Mouse (Mus musculus): ENCODE results near the gene 2700049A03Rik. TPM values are rescaled to one million over a fixed set of nuclear protein-coding genes. Genes with fewer than 3 reads are reported as not detected.

The 2700049A03Rik gene
- 2.8 TPM for polyA plus RNA-seq (2014; fragmentation: Illumina TruSeq; extraction: RNeasy Lipid Tissue Mini Kit (QIAGEN cat#74804); ENCODE audit: low read depth, low replicate concordance)

GRCm38 (mm10) chr12:71136130-71136973, at the start of gene 2700049A03Rik, which contains the start of gene Timm9:
Gene 2700049A03Rik (plus strand): TSS chr12:71136848.
Gene Timm9 (minus strand): TSS chr12:71136684.

GRCm38 (mm10) chr12:71111331-71111730, 25.3 kb upstream of the 2700049A03Rik start, which contains the start of gene Tomm20l:
Gene Tomm20l (plus strand): TSS chr12:71111428.

Other genes with a start within 250 kb of the 2700049A03Rik start
- gene Actr10, start 199.0 kb upstream of the 2700049A03Rik start, polyA plus RNA-seq (2014; fragmentation: Illumina TruSeq; extraction: RNeasy Lipid Tissue Mini Kit (QIAGEN cat#74804); ENCODE audit: low read depth, low replicate concordance), result 90.8 TPM
- gene Psma3, start 162.2 kb upstream of the 2700049A03Rik start, polyA plus RNA-seq (2014; fragmentation: Illumina TruSeq; extraction: RNeasy Lipid Tissue Mini Kit (QIAGEN cat#74804); ENCODE audit: low read depth, low replicate concordance), result 198 TPM
- gene Arid4a, start 120.9 kb upstream of the 2700049A03Rik start, polyA plus RNA-seq (2014; fragmentation: Illumina TruSeq; extraction: RNeasy Lipid Tissue Mini Kit (QIAGEN cat#74804); ENCODE audit: low read depth, low replicate concordance), result 11.7 TPM
- gene Tomm20l, start 25.4 kb upstream of the 2700049A03Rik start, polyA plus RNA-seq (2014; fragmentation: Illumina TruSeq; extraction: RNeasy Lipid Tissue Mini Kit (QIAGEN cat#74804); ENCODE audit: low read depth, low replicate concordance), result not detected
- gene Timm9, start 164 bp upstream of the 2700049A03Rik start, polyA plus RNA-seq (2014; fragmentation: Illumina TruSeq; extraction: RNeasy Lipid Tissue Mini Kit (QIAGEN cat#74804); ENCODE audit: low read depth, low replicate concordance), result 47.4 TPM
- 3.7 TPM for gene Dact1, start 173.0 kb downstream of the 2700049A03Rik start, polyA plus RNA-seq (2014; fragmentation: Illumina TruSeq; extraction: RNeasy Lipid Tissue Mini Kit (QIAGEN cat#74804); ENCODE audit: low read depth, low replicate concordance)